Mouse (Mus musculus) 416B (cell line): ENCODE data around the gene Adcy4.

ENCODE experiments used
- DNase-seq: peaks from one replicate; pipeline ENCODE4 v3.0.0; 2011; ENCODE audit warnings: low read depth

The Adcy4 gene

DNA sequence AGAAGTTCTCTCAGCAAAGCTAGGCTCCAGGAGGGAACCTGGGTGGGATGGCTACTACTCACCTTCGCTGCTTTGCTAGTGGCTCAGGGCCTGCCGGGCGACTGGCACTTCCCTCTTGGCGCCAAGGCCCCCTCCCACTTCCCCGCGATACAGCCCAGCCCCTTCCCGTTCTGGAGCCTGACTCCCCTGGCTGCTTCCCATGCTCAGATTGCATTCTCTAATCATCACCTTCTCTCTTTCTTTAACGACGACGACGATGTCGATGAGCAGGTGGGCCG, at the start of gene Adcy4:
TSS of gene Adcy4 (minus strand) at position 138 of the 278 bp plus-strand sequence.
- DNase-seq = no peak

DNA sequence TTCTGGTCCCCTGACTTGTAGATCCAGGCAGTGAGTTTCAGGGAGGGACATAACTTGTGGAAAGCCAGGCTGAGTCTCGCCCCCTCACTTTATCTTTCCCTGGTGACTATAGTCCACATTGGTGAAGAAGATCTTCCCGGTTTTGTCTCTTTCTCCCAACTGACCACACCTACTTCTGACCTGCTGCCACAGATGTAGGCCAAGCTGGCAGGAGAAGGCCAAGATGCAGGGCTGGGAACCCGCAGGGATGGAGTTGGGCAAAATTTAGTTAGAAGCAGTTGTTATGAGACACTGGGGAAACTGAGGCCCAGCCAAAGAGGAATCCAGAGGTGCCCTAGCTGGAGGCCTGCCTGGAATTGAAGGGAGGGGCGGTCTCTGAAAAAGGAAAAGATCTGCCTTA, 49.2 kb upstream of the Adcy4 start:
- no peak for DNase-seq

DNA sequence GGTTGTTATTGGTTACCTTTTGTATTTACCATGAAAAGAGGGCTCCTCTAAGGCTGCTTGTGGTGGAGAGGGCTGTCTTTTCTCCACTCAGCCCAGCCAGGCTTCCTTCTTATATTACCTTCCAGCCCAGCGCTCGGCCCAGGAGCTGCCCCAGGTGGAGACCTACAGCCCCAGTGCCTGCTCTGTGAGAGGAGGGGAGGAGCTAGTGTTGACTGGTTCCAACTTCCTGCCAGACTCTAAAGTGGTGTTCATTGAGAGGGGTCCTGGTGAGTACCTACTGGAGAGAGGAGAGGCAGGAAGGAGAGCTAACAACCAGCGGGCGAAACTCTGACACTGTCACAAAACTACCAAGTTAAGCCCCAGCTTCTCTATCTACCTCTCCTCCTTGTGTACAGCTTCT, 46.4 kb upstream of the Adcy4 start:
- DNase-seq = no peak

DNA sequence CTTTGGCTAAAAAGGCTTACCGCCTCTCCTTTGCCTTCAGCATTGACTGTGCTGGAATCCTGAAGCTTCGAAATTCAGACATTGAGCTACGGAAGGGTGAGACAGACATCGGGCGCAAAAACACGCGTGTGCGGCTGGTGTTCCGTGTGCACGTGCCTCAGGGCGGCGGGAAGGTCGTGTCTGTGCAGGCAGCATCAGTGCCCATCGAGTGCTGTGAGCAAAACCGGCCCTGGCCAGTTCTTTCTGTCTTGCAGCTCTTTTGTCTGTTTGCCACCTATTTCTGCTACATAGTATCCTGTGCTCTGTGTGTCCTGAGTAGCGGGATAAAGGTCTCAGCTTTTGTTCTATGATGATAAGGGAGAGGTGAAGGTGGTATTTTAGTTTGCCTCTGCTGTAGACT, 46.0 kb upstream of the Adcy4 start:
- no peak for DNase-seq

DNA sequence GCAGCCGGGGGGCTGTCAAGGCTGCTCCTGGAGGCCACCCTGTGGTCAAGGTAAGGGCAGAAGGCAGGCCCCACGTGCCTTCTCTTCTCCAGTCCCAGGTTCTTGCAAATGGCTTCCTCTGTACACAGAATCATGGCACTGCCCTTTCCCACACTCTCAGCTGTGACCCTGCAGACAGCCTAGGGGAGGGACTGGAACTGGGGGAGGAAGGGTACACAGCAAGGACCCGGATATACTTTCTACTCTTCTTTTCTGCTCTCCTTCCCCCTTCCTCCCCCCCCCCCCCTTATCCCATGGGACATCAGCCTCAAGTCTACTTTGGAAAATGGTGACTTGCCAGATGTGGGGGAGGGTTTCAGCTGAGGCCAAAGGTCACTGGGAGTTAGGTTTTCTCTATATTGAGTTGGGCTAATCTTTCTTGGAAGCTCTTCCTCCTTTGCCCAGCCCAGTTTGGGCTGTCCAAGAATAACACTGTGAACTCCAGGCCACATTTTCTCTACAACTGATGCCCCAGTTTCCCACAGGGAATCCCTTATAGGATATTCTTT, 44.9 kb upstream of the Adcy4 start:
- no peak for DNase-seq

DNA sequence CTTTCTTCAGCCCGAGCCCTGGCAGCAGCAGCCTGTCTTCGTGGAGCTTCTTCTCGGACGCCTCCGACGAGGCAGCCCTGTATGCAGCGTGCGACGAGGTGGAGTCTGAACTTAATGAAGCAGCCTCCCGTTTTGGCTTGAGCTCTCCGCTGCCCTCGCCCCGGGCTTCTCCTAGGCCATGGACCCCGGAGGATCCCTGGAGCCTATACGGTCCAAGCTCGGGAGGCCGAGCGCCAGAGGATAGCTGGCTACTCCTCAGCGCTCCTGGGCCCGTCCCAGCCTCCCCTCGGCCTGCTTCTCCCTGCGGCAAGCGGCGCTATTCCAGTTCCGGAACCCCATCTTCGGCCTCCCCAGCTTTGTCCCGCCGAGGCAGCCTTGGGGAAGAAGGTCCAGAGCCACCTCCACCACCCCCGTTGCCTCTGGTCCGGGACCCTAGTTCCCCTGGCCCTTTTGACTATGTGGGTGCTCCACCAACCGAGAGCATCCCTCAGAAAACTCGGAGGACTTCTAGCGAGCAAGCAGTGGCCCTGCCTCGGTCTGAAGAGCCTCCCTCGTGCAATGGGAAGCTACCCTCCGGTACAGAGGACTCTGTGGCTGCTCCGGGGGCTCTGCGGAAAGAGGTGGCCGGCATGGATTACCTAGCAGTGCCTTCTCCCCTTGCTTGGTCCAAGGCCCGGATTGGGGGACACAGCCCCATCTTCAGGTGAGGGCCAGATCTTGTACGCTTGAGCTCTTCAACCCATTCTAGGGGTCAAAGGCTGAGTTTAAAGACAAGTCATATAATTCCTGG, 42.9 kb upstream of the Adcy4 start:
- no peak for DNase-seq

DNA sequence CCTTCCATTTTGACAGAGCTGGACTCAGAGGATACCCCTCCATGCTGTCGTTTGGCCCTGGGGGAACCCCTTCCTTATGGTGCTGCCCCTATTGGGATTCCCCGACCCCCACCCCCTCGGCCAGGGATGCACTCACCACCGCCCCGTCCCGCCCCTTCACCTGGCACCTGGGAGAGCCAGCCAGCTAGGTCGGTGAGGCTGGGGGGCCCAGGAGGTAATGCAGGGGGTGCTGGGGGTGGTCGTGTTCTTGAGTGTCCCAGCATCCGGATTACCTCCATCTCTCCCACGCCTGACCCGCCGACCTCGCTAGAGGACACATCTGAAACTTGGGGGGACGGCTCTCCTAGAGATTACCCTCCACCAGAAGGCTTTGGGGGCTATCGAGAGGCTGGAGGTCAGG, 42.2 kb upstream of the Adcy4 start:
- DNase-seq = no peak

DNA sequence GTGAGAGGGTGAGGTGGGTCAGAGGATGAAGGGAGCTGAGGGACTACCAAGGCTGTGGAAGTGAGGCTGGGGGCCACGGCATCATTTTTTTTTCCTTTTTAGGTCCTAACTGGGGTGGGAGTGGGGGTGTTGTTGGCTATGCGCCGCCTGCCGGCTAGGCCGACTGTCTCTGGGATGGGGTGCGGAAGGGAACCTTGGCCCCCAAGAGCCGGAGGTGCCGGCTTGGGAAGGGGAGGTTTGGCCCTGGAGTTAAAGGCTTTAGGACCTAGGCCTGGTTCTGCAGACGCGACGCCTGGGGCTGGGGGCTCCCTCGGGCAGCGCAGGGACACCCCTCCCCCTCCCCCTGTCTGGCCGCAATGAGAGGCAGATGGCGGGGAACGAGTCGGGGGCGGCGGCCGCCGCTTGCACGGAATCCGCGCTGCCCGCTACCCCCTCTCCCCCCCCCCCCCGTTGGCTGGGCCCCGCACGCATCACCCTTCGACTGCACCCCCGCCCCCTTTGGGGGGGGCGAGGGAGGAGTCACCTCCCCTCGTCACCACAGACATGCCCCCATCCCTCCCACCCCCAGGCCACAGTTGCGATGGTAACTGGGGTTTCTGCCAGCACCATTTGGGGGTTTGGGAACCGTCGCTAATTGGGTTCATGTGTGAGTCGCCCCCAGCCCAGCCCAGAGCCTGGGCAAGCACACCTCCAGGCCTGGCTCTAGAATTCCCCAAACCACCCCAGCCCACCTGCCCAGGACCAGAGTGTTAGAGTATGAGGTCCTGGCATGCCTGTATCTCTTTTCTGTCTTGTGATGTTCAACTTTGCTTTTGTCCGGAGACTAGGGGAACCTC, 41.5 kb upstream of the Adcy4 start:
- no peak for DNase-seq

DNA sequence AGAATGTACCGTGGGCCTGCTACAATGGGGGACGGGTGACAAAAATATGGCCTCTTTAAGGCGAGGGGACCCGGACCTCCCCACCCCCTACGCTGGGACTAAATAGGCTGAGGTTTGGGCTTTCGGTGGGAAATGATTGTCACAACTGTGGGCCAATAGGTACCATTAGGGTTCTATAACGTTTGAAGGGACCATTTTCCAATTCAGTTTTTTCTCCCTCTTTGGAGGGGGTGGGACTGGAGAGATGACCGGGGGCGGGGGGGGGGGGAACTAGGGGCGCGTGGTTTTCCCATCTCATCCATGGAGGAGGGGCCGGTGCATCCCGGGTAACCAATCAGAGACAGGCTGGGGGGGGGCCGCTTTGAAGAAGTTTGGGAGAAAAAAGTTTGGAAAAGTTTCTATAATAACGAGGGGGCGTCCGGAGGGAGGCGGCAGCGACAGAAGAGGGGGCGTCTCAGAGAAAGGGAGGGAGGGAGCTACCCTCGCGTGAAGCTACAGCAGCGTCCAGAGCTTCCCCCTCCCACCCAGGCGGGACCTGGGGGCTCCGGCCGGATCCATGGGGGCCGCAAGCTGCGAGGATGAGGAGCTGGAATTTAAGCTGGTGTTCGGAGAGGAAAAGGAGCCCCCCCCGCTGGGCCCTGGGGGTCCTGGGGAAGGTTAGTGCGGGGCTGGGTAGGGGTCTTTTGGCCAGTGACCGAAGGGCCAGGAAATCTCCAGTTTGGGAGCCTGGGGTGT, 40.8 kb upstream of the Adcy4 start:
- DNase-seq = no peak

DNA sequence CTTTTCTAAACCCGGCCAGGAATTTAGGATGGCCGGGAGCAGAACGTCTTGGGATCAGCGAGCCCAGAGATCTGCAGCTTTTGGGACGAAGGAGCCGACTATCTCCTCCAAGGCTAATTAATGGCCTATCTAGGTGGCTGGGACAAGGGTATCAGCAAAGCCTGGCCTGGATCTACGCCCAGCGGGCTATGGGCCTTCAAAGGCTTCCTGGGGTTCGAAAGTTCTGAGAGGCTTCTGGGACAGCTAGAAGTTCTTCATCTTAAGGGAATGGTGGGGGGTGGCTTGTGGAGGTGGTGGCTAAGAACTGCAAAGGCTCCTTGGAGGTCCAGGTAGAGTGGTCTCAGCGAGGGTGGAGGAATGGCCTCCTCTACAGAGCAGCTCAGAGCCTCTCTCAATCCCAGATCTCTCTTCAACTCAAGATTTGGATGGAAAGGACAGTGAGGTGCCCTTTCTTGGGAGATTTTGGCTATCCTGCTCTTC, 40.1 kb upstream of the Adcy4 start:
- no peak for DNase-seq

DNA sequence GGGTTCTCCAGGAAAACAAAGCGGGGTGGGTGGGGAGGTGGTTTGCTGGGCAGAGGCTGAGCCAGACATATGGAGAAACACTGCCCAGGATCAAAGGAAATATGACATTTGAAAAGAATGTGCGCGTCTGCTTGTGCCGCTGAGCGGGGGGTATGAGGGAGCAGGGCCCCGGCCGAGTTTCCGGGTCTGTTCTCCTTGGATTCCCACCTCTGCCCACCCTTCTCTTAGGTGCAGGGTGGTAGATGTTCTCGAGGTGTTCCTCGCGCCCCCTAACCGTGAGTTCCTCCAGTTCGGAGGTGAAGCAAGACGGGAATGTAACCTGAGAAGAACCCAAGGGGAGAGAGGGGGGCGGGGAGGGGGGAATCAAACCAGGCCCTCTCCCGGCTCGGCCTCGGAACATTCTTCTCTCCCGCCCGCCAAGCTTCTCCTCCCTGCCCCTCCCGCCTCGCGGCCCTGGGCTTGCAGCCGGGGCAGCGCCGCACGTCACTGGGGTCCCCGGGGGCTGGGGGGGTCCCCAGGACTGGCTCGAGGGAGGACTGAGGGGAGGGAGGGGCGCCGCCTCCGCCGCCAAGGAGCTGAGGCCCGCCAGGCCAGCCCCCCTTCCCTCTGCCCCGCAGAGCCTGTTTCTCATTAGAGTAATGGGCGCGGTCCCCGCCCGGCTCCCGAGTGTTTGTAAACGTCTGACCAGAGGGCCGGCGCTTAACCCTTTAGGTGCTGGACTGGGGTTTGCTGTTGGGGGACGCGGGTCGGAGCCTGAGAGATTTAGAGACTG, 39.3 kb upstream of the Adcy4 start, which contains the start of gene Nfatc4:
TSS of gene Nfatc4 (plus strand) at position 154 of the 772 bp plus-strand sequence.
- peak; percentile 59 for DNase-seq

DNA sequence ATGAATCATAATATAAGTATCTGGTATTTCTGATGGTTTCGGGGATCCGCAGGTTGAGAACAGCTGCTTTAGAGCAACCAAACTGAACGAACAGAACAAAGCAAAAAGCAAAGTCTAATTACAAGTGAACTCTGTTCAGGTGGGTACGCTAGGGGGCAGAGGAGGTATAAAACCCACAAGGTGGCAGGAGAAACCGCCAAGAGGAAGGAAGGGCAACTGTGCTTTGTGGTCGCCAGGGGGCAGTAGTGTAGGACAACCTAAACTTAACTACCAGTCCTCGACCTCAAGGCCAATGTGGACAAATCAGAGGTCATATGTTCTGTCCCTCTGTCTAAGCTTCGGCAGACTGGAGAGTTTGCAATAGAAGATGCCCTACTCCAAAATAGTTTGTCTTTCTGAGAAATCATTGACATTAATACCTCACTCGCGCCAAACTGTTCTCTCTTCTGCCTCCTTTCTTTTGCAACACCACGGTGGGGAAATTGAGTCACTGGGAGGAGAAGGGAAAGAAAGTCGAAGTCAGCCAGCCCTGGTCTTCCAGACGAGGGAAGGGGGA, 38.6 kb upstream of the Adcy4 start:
- peak; percentile 95 for DNase-seq

DNA sequence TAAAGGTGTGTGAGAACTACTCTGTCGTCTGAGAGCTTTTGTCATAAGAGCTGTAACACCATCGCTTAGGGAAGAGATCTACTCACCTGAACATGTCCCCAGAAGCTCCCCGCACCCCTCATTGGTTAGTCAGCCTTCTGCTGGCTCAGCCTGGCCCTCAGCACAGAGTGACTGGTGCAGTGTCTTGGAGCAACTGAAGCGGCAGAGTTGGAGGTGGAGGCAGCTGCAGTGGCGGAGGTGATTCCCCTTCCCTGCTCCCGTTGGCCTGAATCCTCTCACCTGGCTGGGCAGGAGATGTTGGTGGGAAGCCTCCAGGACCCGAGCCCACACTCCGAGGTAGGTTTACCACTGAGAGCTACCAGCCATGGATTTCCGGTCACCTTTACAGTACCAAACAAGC, 36.7 kb upstream of the Adcy4 start:
- DNase-seq = no peak

DNA sequence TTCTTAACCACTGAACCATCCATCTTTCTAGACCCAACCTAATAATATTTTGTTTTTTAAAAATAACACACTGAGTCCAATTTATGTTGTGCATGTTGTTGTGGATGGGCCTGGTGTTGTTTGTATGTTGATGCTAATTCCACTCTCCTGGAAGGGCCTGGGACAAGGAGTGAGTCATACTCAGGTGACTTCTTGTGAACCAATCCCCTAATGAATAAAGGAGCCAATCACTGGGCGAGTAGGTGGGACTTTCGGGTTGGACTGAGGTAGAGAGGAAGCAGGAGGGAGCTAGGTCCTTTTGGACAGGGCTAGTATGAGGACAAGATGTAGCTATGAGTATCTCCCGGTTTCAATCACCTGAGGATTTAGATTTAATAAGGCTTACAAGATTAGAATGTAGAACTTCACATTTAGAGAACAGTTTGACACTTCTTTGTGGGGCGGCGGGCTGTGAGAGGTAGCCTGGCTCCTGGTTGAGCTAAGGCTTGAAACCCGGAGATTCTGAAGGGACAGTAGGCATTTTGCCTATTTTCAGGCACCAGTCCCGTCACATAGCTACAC, 36.0 kb upstream of the Adcy4 start:
- peak; percentile 32 for DNase-seq

DNA sequence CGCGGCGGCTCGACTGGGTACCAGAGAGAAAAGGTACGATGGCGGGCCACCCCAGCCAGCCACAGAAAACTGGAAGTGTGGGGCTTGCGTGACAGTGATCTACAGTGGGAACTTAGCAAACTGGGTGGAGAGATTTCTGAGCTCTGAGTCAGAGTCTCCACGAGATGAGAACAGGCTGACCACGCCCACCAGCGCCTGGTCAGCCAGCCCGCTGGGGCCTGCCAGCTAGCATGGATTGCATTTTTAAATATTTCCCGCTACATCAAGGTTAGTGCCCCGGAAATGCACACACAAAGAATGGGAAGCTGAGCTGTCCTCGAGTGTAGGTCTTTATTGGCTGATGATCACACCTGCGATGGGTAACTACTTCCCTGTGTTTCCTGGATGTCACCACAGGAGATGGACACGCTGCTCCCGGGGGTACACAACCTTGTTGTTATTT, 31.4 kb upstream of the Adcy4 start:
- peak; percentile 31 for DNase-seq

DNA sequence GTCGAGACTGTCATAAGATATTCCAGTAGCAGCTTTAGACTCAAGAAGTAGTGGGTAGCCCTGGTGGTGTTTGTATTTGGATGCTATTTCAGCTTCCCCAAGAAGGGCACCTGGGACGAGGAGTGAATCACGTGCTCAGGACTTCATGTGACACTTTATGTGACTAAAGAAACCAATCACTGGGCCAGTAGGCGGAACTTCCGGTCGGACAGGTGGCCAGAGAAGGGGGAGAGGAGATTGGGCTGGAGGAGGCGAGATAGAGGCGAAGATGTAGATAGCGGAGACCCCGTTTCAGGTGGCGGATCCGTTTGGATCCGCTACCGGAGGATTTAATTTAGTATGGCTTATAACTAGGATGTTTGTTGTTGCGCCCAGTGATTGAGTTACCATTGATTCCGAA, 31.0 kb upstream of the Adcy4 start:
- no peak for DNase-seq

DNA sequence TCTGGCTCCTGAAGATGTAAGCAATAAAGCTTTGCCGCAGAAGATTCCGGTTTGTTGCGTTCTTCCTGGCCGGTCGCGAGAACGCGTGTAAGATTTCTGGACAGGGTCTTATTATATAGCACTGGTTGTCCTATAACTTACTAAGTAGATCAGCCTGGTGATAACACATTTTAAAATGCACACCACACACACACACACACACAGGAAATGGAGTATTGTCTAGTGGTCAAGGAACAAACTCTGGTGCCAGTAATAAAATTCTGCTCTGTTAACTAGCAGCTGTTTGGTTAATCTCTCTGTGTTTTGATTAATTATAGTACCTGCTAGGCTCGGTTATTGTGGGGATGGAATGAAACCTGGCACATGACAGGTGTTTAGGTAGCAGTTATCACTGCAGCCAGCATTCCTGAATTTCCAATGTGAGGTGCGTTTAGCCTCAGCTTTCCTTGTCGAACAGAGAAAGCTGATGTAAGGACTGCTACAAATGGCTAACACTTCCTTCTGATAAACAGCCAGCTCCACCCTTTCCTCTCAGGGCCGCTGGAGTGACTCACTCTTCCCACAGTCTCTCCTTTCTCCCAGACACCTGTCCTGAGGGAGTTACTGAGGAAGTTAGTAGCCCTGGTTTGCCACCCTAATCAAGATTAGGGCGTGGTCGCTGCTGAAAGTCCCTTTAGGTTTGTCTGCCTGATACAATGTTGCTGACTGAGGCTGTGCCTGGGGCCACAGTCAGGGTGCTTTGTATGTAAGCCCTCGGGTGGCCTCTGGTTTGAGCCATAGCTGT, 11.7 kb upstream of the Adcy4 start:
- peak; percentile 91 for DNase-seq

DNA sequence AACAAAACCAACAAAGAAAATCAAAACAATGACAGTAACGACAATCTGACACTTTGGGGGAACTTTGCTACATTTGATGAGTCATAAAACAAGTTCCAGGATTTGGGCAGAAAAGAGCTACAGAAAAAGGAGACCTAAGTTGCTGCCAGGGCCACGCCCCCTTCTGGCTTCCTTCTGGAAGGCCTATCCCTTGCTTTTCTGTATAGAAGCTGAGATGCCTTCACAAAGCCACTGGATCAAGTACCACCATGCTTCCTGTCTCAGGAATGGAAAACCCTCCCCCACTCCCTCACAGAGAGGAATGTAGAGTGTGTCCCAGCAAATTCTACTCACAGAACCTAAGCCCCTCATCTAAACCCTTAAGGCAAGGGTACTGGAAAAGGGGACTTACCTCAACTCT, 10.1 kb upstream of the Adcy4 start:
- peak; percentile 52 for DNase-seq

DNA sequence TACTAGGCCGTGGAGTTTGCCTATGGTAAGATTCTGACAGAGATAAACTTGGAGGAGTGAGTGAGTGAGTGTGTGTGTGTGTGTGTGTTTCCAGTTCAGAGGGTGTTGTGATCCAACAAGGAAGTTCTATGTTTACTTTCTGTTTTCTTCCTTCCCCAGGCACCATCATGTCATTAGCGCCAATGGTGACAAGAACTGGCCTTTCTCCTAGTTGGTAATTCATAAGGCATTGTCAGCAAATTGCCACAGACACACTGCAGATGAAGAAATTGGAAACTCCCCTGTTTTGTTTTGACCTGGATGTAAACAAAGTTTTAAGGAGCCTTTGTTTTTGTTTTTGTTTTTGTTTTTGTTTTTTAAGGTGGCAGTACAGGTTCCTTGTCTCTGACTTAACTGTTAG, 9.6 kb upstream of the Adcy4 start:
- peak; percentile 36 for DNase-seq
